Mouse (Mus musculus) embryonic facial prominence, embryonic 15.5 days (tissue): ENCODE measurements around the gene Zfp46. TPM values are rescaled to one million over a fixed set of nuclear protein-coding genes. Genes with fewer than 3 reads are reported as not detected.

Experiments
- ATAC-seq: fragments of 200-750 bp; cut with Nextera tagmentation; 2 replicates; pipeline ENCODE4 v1.8.0; 2017; ENCODE audit warnings: low read depth, moderate TSS enrichment; ENCODE audit not compliant: insufficient number of reproducible peaks, low FRiP score, low TSS enrichment
- H3K27ac ChIP-seq: fragments of 300-500 bp; sonication (generic); replicated peaks from 2 replicates; pipeline ENCODE4 v1.5.1; 2015; ENCODE audit warnings: mild to moderate bottlenecking, inconsistent platforms
- H3K27me3 ChIP-seq: fragments of 300-500 bp; sonication (generic); 2 replicates; pipeline ENCODE4 v1.6.1; 2015; ENCODE audit warnings: inconsistent platforms
- H3K36me3 ChIP-seq: fragments of 300-500 bp; sonication (generic); 2 replicates; pipeline ENCODE4 v1.6.1; 2015; ENCODE audit warnings: mild to moderate bottlenecking, inconsistent platforms
- H3K4me1 ChIP-seq: fragments of 300-500 bp; sonication (generic); 2 replicates; pipeline ENCODE4 v1.6.1; 2015; ENCODE audit warnings: inconsistent platforms
- H3K4me2 ChIP-seq: fragments of 300-500 bp; sonication (generic); replicated peaks from 2 replicates; pipeline ENCODE4 v1.6.1; 2015; ENCODE audit warnings: mild to moderate bottlenecking, inconsistent platforms
- H3K4me3 ChIP-seq: fragments of 300-500 bp; sonication (generic); replicated peaks from 2 replicates; pipeline ENCODE4 v1.5.1; 2015; ENCODE audit warnings: mild to moderate bottlenecking, inconsistent platforms
- H3K9ac ChIP-seq: fragments of 300-500 bp; sonication (generic); 2 replicates; pipeline ENCODE4 v1.6.1; 2015; ENCODE audit warnings: inconsistent platforms
- H3K9me3 ChIP-seq: fragments of 300-500 bp; sonication (generic); replicated peaks from 2 replicates; pipeline ENCODE4 v1.6.1; 2016; ENCODE audit warnings: inconsistent platforms
- WGBS: fragments of 180-500 bp; shearing (Covaris S2); methylation state at CpG from one replicate; pipeline ENCODE4 v1.1.7; 2015; 5-methylcytosine and 5-hydroxymethylcytosine counted together
- polyA plus RNA-seq: library from polyadenylated mRNA; unstranded; fragments of >200 nt; fragmentation: Nextera tagmentation; extraction: Ambion mirVana; gene quantifications from 2 replicates; pipeline ENCODE4 v1.2.1, GENCODE M21; 2015

The Zfp46 gene
- polyA plus RNA-seq, result 25.0 and 25.5 TPM in 2 replicates

DNA sequence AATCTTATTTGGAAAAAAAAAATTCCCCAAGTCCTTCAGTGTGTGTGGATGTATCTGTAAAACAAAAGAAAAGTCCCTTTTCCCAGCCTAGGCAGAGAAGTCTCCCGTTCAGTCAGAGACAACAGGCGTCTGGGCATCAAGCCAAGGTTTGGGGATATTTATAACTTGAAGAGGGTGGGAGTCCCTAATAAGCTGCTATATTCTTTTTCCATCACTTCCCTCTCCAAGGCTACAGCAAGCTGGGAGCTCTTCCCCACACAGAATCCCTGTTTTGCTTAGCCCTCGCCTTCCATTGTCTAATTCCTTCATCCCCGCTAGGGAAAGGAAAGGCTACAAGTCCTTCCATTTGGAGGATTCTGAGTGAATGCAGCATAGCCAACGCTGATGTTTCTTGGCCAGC is at the start of gene Zfp46:
Gene Zfp46 (plus strand): TSS at position 229 of the 400 bp plus-strand sequence.
- H3K4me2 ChIP-seq, result peak within 1 kb of the TSS; percentile 82
- H3K27ac ChIP-seq, result peak within 1 kb of the TSS; percentile 98
- H3K4me3 ChIP-seq, result peak within 1 kb of the TSS; percentile 82
- no peaks in the 10 kb centered on the region for H3K27me3 ChIP-seq
- WGBS, result 10% methylated on average over 5 of the region's 5 CpGs
- no peak for ATAC-seq
- H3K36me3 ChIP-seq, result peaks cover 24% of the 10 kb centered on the region
- 0 out of 2 replicates have a peak, but pooled peaks cover 3% of the 10 kb centered on the region for H3K9me3 ChIP-seq
- peaks cover 34% of the 10 kb centered on the region for H3K4me1 ChIP-seq
- peak within 1 kb of the TSS; percentile 77 for H3K9ac ChIP-seq

- 0 out of 2 replicates have a peak overlapping the region, but pooled peaks have one; percentile 8 for H3K4me2 ChIP-seq
Observed at GRCm38 (mm10) chr4:136238669-136239068, 45.8 kb upstream of the Zfp46 start.

DNA sequence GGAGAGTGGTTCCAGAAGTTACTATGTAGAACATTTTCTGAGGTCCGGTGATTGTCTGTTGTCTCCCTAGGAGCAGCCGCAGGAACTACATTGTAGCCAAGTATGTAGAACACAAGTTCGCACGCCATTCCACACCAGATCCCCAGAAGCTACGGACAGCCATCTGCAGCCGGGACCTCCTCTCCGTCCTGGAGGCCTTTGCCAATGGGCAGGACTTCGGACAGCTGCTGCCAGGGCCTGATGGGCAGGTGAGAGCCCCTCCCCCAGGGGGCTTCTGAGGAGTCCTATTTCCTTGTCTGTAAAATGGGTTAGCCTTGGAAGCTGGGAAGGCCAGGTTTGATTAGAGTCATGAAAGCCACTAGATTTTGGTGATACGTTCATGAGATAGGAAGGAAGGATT is 45.4 kb upstream of the Zfp46 start:
- no peak overlapping the region for H3K4me2 ChIP-seq
- no peak for ATAC-seq
- peaks cover 20% of the 10 kb centered on the region for H3K27me3 ChIP-seq
- no peak overlapping the region for H3K4me3 ChIP-seq
- no peak overlapping the region for H3K27ac ChIP-seq
- peaks cover 48% of the 10 kb centered on the region for H3K36me3 ChIP-seq
- H3K4me1 ChIP-seq, result 0 out of 2 replicates have a peak, but pooled peaks cover 9% of the 10 kb centered on the region
- WGBS, result 72% methylated on average over 9 of the region's 9 CpGs
- H3K9me3 ChIP-seq, result no peaks in the 10 kb centered on the region
- H3K9ac ChIP-seq, result no peak overlapping the region

More at GRCm38 (mm10) chr4:136238669-136239068, 45.8 kb upstream of the Zfp46 start:
- ATAC-seq, result no peak
- H3K9me3 ChIP-seq, result no peaks in the 10 kb centered on the region
- no peak overlapping the region for H3K27ac ChIP-seq
- peaks cover 17% of the 10 kb centered on the region for H3K27me3 ChIP-seq
- H3K4me3 ChIP-seq, result no peak overlapping the region
- H3K9ac ChIP-seq, result no peak overlapping the region
- whole genome bisulfite sequencing, result 32% methylated on average over 13 of the region's 13 CpGs
- H3K36me3 ChIP-seq, result peaks cover 48% of the 10 kb centered on the region
- H3K4me1 ChIP-seq, result 0 out of 2 replicates have a peak, but pooled peaks cover 9% of the 10 kb centered on the region

DNA sequence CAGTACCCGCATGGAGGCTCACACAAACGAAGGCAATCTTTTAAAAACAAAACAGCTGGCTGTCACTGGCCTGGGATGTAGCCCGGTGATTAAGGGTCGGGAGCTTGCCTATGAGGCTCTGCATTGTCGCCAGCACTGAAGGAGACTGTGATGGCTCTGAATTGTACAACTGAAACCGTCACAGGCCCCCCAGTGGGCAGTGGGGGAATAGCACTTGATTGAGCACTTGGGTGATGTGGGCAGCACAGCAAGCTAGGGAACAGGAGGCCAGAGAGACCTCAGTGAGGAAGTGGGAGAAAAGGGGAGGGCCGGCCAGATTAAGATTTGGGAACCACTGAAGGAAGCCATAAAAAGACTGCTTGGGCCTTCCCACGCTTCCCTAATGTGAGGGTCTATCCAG is 44.9 kb upstream of the Zfp46 start:
- no peak overlapping the region for H3K4me3 ChIP-seq
- no peak for ATAC-seq
- no peak overlapping the region for H3K4me2 ChIP-seq
- H3K9me3 ChIP-seq, result no peaks in the 10 kb centered on the region
- no peak overlapping the region for H3K9ac ChIP-seq
- H3K36me3 ChIP-seq, result peaks cover 47% of the 10 kb centered on the region
- 28% methylated on average over 8 of the region's 8 CpGs for WGBS
- H3K4me1 ChIP-seq, result 0 out of 2 replicates have a peak, but pooled peaks cover 9% of the 10 kb centered on the region
- no peak overlapping the region for H3K27ac ChIP-seq
- H3K27me3 ChIP-seq, result peaks cover 25% of the 10 kb centered on the region

DNA sequence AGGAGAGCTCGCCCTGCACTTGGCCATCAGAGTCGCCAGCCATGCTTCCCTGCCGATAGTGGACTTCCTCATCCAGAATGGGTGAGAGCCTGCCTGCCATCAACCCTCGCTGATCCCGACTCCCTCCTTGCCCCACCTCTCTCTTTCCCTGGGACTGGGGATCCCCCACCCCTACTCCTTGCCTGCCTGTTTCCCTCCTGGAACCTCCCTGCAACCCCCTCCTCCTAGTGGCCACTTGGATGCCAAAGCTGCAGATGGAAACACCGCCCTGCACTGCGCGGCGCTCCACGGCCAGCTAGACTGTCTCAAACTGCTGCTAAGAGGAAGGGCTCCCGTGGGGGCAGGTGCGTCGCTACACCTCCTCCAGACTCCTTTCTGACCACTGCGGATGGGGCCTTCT is 44.4 kb upstream of the Zfp46 start:
- 70% methylated on average over 14 of the region's 14 CpGs for WGBS
- Histone ChIP-seq H3K4me1 (0 out of 2 replicates have a peak, but pooled peaks cover 9% of the 10 kb centered on the region), H3K9ac (no peak overlapping the region), H3K27ac (no peak overlapping the region), H3K9me3 (no peaks in the 10 kb centered on the region), H3K36me3 (peaks cover 49% of the 10 kb centered on the region), H3K27me3 (peaks cover 29% of the 10 kb centered on the region), H3K4me2 (no peak overlapping the region), H3K4me3 (no peak overlapping the region)
- no peak for ATAC-seq

- Histone ChIP-seq H3K9me3 (no peaks in the 10 kb centered on the region), H3K36me3 (peaks cover 48% of the 10 kb centered on the region), H3K27me3 (peaks cover 37% of the 10 kb centered on the region), H3K4me3 (no peak overlapping the region), H3K9ac (no peak overlapping the region), H3K4me2 (no peak overlapping the region), H3K27ac (no peak overlapping the region), H3K4me1 (0 out of 2 replicates have a peak, but pooled peaks cover 11% of the 10 kb centered on the region)
- WGBS, result 44% methylated on average over 8 of the region's 8 CpGs
- ATAC-seq, result no peak
Observed at GRCm38 (mm10) chr4:136240955-136241354, 43.5 kb upstream of the Zfp46 start.

DNA sequence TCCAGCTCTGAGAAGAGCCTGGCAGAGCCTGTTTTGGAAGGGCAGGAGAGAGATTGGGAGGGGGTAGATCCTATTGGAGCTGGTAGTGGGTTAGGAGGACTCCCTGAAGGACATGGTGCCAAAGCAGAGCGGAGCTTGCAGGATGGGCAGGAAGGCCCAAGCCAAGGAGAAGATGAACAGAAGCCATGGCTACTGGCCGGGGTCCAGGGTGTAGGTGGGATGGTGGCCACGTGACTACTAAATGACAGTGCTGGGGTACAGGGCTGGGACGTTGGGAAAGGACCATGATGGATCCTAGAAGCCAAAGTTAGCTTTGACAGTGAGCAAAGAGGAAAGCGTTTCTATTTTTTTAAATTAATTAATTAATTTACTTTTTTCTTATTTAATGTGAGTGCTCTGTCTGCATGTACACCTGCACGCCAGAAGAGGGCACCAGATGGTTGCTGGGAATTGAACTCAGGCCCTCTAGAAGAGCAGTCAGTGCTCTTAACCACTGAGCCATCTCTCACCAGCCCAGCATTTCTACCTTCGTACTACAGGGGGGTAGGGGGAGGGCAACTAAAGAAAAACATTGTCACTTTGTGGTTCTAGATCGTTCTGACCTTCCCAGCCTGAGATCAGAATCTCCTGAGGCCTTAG is 42.3 kb upstream of the Zfp46 start:
- Histone ChIP-seq H3K27me3 (peaks cover 47% of the 10 kb centered on the region), H3K36me3 (peaks cover 44% of the 10 kb centered on the region)
- WGBS, result 44% methylated on average over 8 of the region's 8 CpGs

DNA sequence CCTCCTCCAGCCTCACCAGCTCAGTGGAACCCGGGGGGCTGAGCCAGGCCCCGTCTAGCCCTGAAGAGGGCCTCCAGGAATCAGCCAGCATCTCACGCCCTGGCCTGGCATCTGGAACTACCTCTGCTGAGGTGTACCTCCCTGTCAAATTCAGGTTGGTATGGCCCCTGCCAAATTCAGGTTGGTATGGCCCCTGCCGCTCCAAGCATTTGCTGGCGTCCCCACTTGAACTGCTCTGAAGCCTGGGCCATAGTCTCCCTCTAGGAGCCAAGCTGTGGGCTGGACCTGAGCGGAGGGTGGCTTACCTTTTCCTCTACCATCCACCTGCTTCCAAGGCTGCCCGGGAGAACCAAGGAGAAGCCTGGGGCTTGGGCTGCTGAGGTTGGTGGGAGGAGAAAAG is 41.8 kb upstream of the Zfp46 start:
- ATAC-seq, result no peak
- Histone ChIP-seq H3K4me3 (no peak overlapping the region), H3K27me3 (peaks cover 44% of the 10 kb centered on the region), H3K9me3 (no peaks in the 10 kb centered on the region), H3K4me2 (no peak overlapping the region), H3K27ac (no peak overlapping the region), H3K36me3 (peaks cover 44% of the 10 kb centered on the region), H3K4me1 (peaks cover 29% of the 10 kb centered on the region), H3K9ac (no peak overlapping the region)
- WGBS, result 75% methylated on average over 7 of the region's 7 CpGs

More for the DNA sequence above, 42.3 kb upstream of the Zfp46 start:
- peaks cover 23% of the 10 kb centered on the region for H3K4me1 ChIP-seq
- H3K4me3 ChIP-seq, result no peak overlapping the region
- H3K27ac ChIP-seq, result no peak overlapping the region
- no peak overlapping the region for H3K9ac ChIP-seq
- ATAC-seq, result no peak
- no peak overlapping the region for H3K4me2 ChIP-seq
- no peaks in the 10 kb centered on the region for H3K9me3 ChIP-seq

DNA sequence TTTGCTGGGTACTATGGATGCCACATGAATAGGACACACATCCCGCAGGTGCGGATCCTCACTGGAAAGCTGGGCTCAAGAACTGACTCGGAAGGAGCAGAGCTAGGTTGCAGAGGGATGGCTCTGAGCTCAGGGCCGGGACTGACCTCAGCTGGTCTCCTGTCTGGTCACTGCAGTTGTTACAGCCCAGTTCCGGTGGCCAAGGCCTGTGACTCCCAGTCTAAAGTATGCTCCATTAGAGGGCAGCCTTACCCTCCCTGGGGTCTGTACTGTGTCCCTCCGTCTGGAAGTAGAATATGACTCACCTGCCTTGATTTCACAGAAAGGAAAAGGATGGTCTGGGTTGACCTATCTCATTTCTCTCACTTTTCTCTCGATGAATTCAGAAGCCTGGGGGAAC is 40.3 kb upstream of the Zfp46 start:
- Histone ChIP-seq H3K4me1 (peaks cover 34% of the 10 kb centered on the region), H3K36me3 (peaks cover 43% of the 10 kb centered on the region), H3K4me2 (no peak overlapping the region), H3K9me3 (no peaks in the 10 kb centered on the region), H3K4me3 (no peak overlapping the region), H3K9ac (no peak overlapping the region), H3K27ac (no peak overlapping the region), H3K27me3 (peaks cover 48% of the 10 kb centered on the region)
- ATAC-seq, result no peak
- 69% methylated on average over 7 of the region's 7 CpGs for WGBS

DNA sequence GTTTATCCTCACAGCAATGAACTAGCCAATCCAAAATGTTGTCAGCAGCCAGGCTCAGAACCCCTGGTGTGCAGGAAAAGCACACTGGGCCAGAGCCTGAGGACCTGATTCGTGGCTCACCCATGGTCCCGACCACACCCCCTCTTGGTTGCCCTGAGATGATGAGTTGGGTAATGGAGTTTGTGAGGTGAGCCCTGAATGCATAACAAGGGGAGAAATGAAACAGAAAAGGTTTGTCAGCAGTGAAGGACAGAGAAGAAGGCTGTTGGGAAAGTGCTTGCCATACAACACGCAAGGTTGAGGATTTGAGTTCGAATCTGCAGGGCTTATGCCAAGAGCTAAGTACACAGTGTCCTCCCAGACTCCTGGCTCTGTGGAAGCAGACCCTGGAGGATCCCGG is 38.8 kb upstream of the Zfp46 start:
- no peak overlapping the region for H3K4me3 ChIP-seq
- peaks cover 45% of the 10 kb centered on the region for H3K4me1 ChIP-seq
- H3K27ac ChIP-seq, result no peak overlapping the region
- 45% methylated on average over 5 of the region's 5 CpGs for WGBS
- H3K9me3 ChIP-seq, result no peaks in the 10 kb centered on the region
- no peak overlapping the region for H3K9ac ChIP-seq
- H3K36me3 ChIP-seq, result peaks cover 37% of the 10 kb centered on the region
- no peak for ATAC-seq
- H3K27me3 ChIP-seq, result peaks cover 52% of the 10 kb centered on the region
- no peak overlapping the region for H3K4me2 ChIP-seq

GRCm38 (mm10) chr4:136246568-136246969 is 37.9 kb upstream of the Zfp46 start:
- WGBS, result 10% methylated on average over 12 of the region's 12 CpGs
- no peak for ATAC-seq
- Histone ChIP-seq H3K4me3 (peak overlapping the region; percentile 54; the same call in 1 of the 2 replicates), H3K9me3 (no peaks in the 10 kb centered on the region), H3K4me2 (peak overlapping the region; percentile 92; the same call in 1 of the 2 replicates), H3K36me3 (peaks cover 29% of the 10 kb centered on the region), H3K9ac (no peak overlapping the region), H3K27ac (no peak overlapping the region), H3K4me1 (peaks cover 45% of the 10 kb centered on the region), H3K27me3 (peaks cover 52% of the 10 kb centered on the region)

- Histone ChIP-seq H3K27ac (no peak overlapping the region), H3K9me3 (no peaks in the 10 kb centered on the region), H3K9ac (peak overlapping the region; percentile 31; the same call in 1 of the 2 replicates), H3K4me1 (peaks cover 45% of the 10 kb centered on the region), H3K4me3 (peak overlapping the region; percentile 54), H3K36me3 (peaks cover 26% of the 10 kb centered on the region), H3K4me2 (peak overlapping the region; percentile 92), H3K27me3 (peaks cover 52% of the 10 kb centered on the region)
- WGBS, result 2% methylated on average over 14 of the region's 14 CpGs
- no peak for ATAC-seq
Observed at GRCm38 (mm10) chr4:136247386-136247728, 37.1 kb upstream of the Zfp46 start.
